ENCODE assay signal across 10 mouse cellular contexts in genomic region chr12:8487959-8488651, GRCm38 (mm10). TPM values are rescaled to one million over a fixed set of nuclear protein-coding genes. Genes with fewer than 3 reads are reported as not detected.
DNase-seq lines count a peak whose midpoint lies in the region; ATAC-seq and TF ChIP-seq lines count a peak whose summit lies in the region.
"Had no signal": no experiment of that assay in that cellular context is flagged by ENCODE, and none has a peak within 500 bp of the region (broad histone marks: within the 10 kb centered on the region; RNA-seq: fewer than 3 reads in every experiment).

No protein-coding gene starts in this region.

- DNase-seq in cerebellum, adult 18-20 months: peak; percentile 37 to 44
- peak; percentile 91 for DNase-seq in 3T3-L1 (ENCODE audit: low read depth, low spot score)
- DNase-seq in cerebellum, postnatal 36 days: peak; percentile 55 to 62
- DNase-seq in kidney, adult 2 months: peak; percentile 70
- no peak for DNase-seq in Muller cell, postnatal 12 days (ENCODE audit: inconsistent ontology term)
- DNase-seq in left cerebral cortex, adult 9 months (ENCODE audit: low spot score in 2 of 2): no peak
- DNase-seq: liver, embryonic 13.5 days had no signal

- no peaks in the 10 kb centered on the region for H3K36me3 ChIP-seq in kidney, adult 2 months (ENCODE audit: control insufficient read depth, insufficient read depth, low read length)
- H3K36me3 ChIP-seq: embryonic facial prominence, embryonic 12.5 days; liver, embryonic 13.5 days had no signal

- 69% methylated on average over 5 of the region's 5 CpGs for WGBS in kidney, adult 2 months

- no peak overlapping the region for H3K27ac ChIP-seq in kidney, adult 2 months (ENCODE audit: insufficient read depth, low read depth, low read length)
- H3K27ac ChIP-seq: embryonic facial prominence, embryonic 12.5 days; liver, embryonic 13.5 days had no signal

- no peak for TF ChIP-seq POLR2A in kidney, adult 2 months (IDR thresholded peaks at IDR 0.05; ENCODE audit: low read depth, low read length)

- H3K4me3 ChIP-seq in kidney, adult 2 months (ENCODE audit: insufficient read depth, low read depth, low read length): no peak overlapping the region
- H3K4me3 ChIP-seq: embryonic facial prominence, embryonic 12.5 days; liver, embryonic 13.5 days had no signal

- ATAC-seq in cerebellum, adult (ENCODE audit: insufficient number of reproducible peaks, low FRiP score, low TSS enrichment): no peak
- ATAC-seq in megakaryocyte progenitor cell, adult 5-6 weeks (replicated peaks; ENCODE audit: poor library complexity): peak; percentile 26; the same call in 1 of the 2 replicates

- H3K4me1 ChIP-seq in kidney, adult 2 months (ENCODE audit: control insufficient read depth, insufficient read depth, low read length): no peaks in the 10 kb centered on the region
- H3K4me1 ChIP-seq: liver, embryonic 13.5 days had no signal

- H3K27me3 ChIP-seq in kidney, adult 2 months (replicated peaks; ENCODE audit: control insufficient read depth, insufficient read depth, low read length): no peaks in the 10 kb centered on the region
- H3K27me3 ChIP-seq: embryonic facial prominence, embryonic 12.5 days; liver, embryonic 13.5 days had no signal

- TF ChIP-seq CTCF in kidney, adult 2 months (conservative IDR thresholded peaks at IDR 0.05; ENCODE audit: insufficient read depth, insufficient read length, low read depth, low read length): no peak

RNA-seq across cellular contexts. Expression of gene Rhob, which starts 11.7 kb away (rescaled TPM):
- polyA plus RNA-seq in kidney, adult 2 months (2012; rRNA removed): 128 and 145 TPM in 2 replicates
- total RNA-seq in megakaryocyte progenitor cell, adult 5-6 weeks (2015): 112 and 160 TPM in 2 replicates
- total RNA-seq in megakaryocyte progenitor cell, adult 5-6 weeks (2017): 50.4 and 64.6 TPM in 2 replicates

Comparison
In these comparisons a context has a peak if more than half of its experiments do, and no peak if none do; other contexts are left out.
1. DNase-seq: peak in cerebellum, adult 18-20 months (2 of 2), 3T3-L1 (single experiment), cerebellum, postnatal 36 days (2 of 2) and kidney, adult 2 months (single experiment); none in Muller cell, postnatal 12 days (single experiment) and left cerebral cortex, adult 9 months (0 of 2).